Mouse (Mus musculus) intestine, embryonic 14.5 days (tissue): ENCODE data around the gene Casr. TPM values are rescaled to one million over a fixed set of nuclear protein-coding genes. Genes with fewer than 3 reads are reported as not detected.

Experiments
- ATAC-seq: fragments of 200-750 bp; cut with Nextera tagmentation; replicated peaks from 2 replicates; pipeline ENCODE4 v1.8.0; 2017; ENCODE audit warnings: low read depth, moderate number of reproducible peaks, moderate TSS enrichment, moderate library complexity; ENCODE audit not compliant: low FRiP score, low TSS enrichment
- DNase-seq: peaks from one replicate; pipeline ENCODE4 v3.0.0-alpha.2; 2018; ENCODE audit warnings: low spot score
- H3K27ac ChIP-seq: fragments of 300-500 bp; sonication (generic); 2 replicates; pipeline ENCODE4 v1.5.1; 2014; ENCODE audit warnings: low read depth, mild to moderate bottlenecking, control low read depth
- H3K27me3 ChIP-seq: fragments of 300-500 bp; sonication (generic); replicated peaks from 2 replicates; pipeline ENCODE4 v1.6.1; 2014; ENCODE audit warnings: low read length, control low read depth; ENCODE audit not compliant: control insufficient read depth, insufficient read depth
- H3K36me3 ChIP-seq: fragments of 300-500 bp; sonication (generic); 2 replicates; pipeline ENCODE4 v1.6.1; 2014; ENCODE audit warnings: low read length, control low read depth; ENCODE audit not compliant: control insufficient read depth, insufficient read depth
- H3K4me1 ChIP-seq: fragments of 300-500 bp; sonication (generic); replicated peaks from 2 replicates; pipeline ENCODE4 v1.6.1; 2014; ENCODE audit warnings: low read length, control low read depth, mixed read lengths; ENCODE audit not compliant: control insufficient read depth, insufficient read depth
- H3K4me2 ChIP-seq: fragments of 300-500 bp; sonication (generic); 2 replicates; pipeline ENCODE4 v1.6.1; 2014; ENCODE audit warnings: low read length
- H3K4me3 ChIP-seq: fragments of 300-500 bp; sonication (generic); 2 replicates; pipeline ENCODE4 v1.5.1; 2014; ENCODE audit warnings: low read depth, low read length, control low read depth, mixed read lengths
- H3K9ac ChIP-seq: fragments of 300-500 bp; sonication (generic); 2 replicates; pipeline ENCODE4 v1.6.1; 2014; ENCODE audit warnings: mild to moderate bottlenecking, low read length
- H3K9me3 ChIP-seq: fragments of 300-500 bp; sonication (generic); 2 replicates; pipeline ENCODE4 v1.6.1; 2016; ENCODE audit warnings: low read length, control low read depth; ENCODE audit not compliant: control insufficient read depth
- WGBS: fragments of 180-500 bp; shearing (Covaris S2); extraction: QIAGEN DNeasy Blood & Tissue Kit; methylation state at CpG from one replicate; pipeline ENCODE4 v1.1.7; 2014; 5-methylcytosine and 5-hydroxymethylcytosine counted together
- polyA plus RNA-seq: library from polyadenylated mRNA; unstranded; fragments of >200 nt; fragmentation: Nextera tagmentation; extraction: Ambion mirVana; gene quantifications from 2 replicates; pipeline ENCODE4 v1.2.1, GENCODE M21; 2014

Gene Casr
- polyA plus RNA-seq, 1 experiment from 2014 or later: 0.18 TPM

GRCm38 (mm10) chr16:36559573-36559972 lies 2.4 kb downstream of the Casr start:
- Histone ChIP-seq H3K36me3 (no peaks in the 10 kb centered on the region), H3K4me3 (no peak overlapping the region), H3K9ac (no peak overlapping the region), H3K4me1 (0 out of 2 replicates have a peak, but pooled peaks cover 3% of the 10 kb centered on the region), H3K27ac (no peak overlapping the region), H3K27me3 (peaks cover 21% of the 10 kb centered on the region), H3K4me2 (no peak overlapping the region), H3K9me3 (no peaks in the 10 kb centered on the region)
- ATAC-seq (no peak), DNase-seq (no peak)
- 73% methylated on average over 6 of the region's 6 CpGs for WGBS

- H3K9ac ChIP-seq: no peak overlapping the region
- DNase-seq (no peak), ATAC-seq (no peak)
- H3K27me3 ChIP-seq: peaks cover 8% of the 10 kb centered on the region; the same call in 1 of the 2 replicates
- WGBS: 69% methylated on average over 10 of the region's 10 CpGs
- no peak overlapping the region for H3K4me3 ChIP-seq
- H3K36me3 ChIP-seq: no peaks in the 10 kb centered on the region
- H3K4me1 ChIP-seq: no peaks in the 10 kb centered on the region
- H3K4me2 ChIP-seq: no peak overlapping the region
- H3K9me3 ChIP-seq: peaks cover 4% of the 10 kb centered on the region; the same call in 1 of the 2 replicates
- no peak overlapping the region for H3K27ac ChIP-seq
Observed at GRCm38 (mm10) chr16:36555672-36556165, 6.2 kb downstream of the Casr start.

- H3K27ac ChIP-seq: no peak overlapping the region
- no peak overlapping the region for H3K4me3 ChIP-seq
- ATAC-seq (no peak), DNase-seq (no peak)
- no peaks in the 10 kb centered on the region for H3K4me1 ChIP-seq
- 89% methylated on average over 3 of the region's 3 CpGs for WGBS
- H3K9ac ChIP-seq: no peak overlapping the region
- H3K36me3 ChIP-seq: no peaks in the 10 kb centered on the region
- H3K9me3 ChIP-seq: peaks cover 4% of the 10 kb centered on the region; the same call in 1 of the 2 replicates
- no peak overlapping the region for H3K4me2 ChIP-seq
- no peaks in the 10 kb centered on the region for H3K27me3 ChIP-seq
Observed at GRCm38 (mm10) chr16:36553624-36554023, 8.3 kb downstream of the Casr start.

GRCm38 (mm10) chr16:36545333-36545732 lies 16.6 kb downstream of the Casr start:
- WGBS: 65% methylated on average over 4 of the region's 4 CpGs
- no peak overlapping the region for H3K4me3 ChIP-seq
- H3K27me3 ChIP-seq: no peaks in the 10 kb centered on the region
- no peaks in the 10 kb centered on the region for H3K4me1 ChIP-seq
- ATAC-seq (no peak), DNase-seq (no peak)
- H3K9me3 ChIP-seq: no peaks in the 10 kb centered on the region
- H3K36me3 ChIP-seq: no peaks in the 10 kb centered on the region
- H3K27ac ChIP-seq: no peak overlapping the region
- no peak overlapping the region for H3K9ac ChIP-seq
- no peak overlapping the region for H3K4me2 ChIP-seq

- no peaks in the 10 kb centered on the region for H3K4me1 ChIP-seq
- no peak for ATAC-seq
- 76% methylated on average over 3 of the region's 3 CpGs for whole genome bisulfite sequencing
- DNase-seq: no peak
- H3K9ac ChIP-seq: no peak overlapping the region
- H3K27me3 ChIP-seq: no peaks in the 10 kb centered on the region
- H3K36me3 ChIP-seq: no peaks in the 10 kb centered on the region
- H3K27ac ChIP-seq: no peak overlapping the region
- no peaks in the 10 kb centered on the region for H3K9me3 ChIP-seq
- no peak overlapping the region for H3K4me3 ChIP-seq
- H3K4me2 ChIP-seq: no peak overlapping the region
Observed at GRCm38 (mm10) chr16:36543091-36543490, 18.9 kb downstream of the Casr start.

GRCm38 (mm10) chr16:36540834-36541233 lies 21.1 kb downstream of the Casr start:
- no peak overlapping the region for H3K4me3 ChIP-seq
- no peak overlapping the region for H3K9ac ChIP-seq
- no peak overlapping the region for H3K27ac ChIP-seq
- H3K9me3 ChIP-seq: no peaks in the 10 kb centered on the region
- H3K36me3 ChIP-seq: no peaks in the 10 kb centered on the region
- ATAC-seq (no peak), DNase-seq (no peak)
- no peak overlapping the region for H3K4me2 ChIP-seq
- H3K4me1 ChIP-seq: no peaks in the 10 kb centered on the region
- 72% methylated on average over 6 of the region's 6 CpGs for WGBS
- no peaks in the 10 kb centered on the region for H3K27me3 ChIP-seq

- DNase-seq (no peak), ATAC-seq (no peak)
- Histone ChIP-seq H3K4me3 (no peak overlapping the region), H3K9me3 (no peaks in the 10 kb centered on the region), H3K36me3 (no peaks in the 10 kb centered on the region), H3K27ac (no peak overlapping the region), H3K4me2 (no peak overlapping the region), H3K9ac (no peak overlapping the region), H3K27me3 (no peaks in the 10 kb centered on the region), H3K4me1 (no peaks in the 10 kb centered on the region)
- WGBS: 70% methylated on average over 11 of the region's 11 CpGs
Observed at GRCm38 (mm10) chr16:36532981-36533687, 28.8 kb downstream of the Casr start.

GRCm38 (mm10) chr16:36532046-36532445 lies 29.9 kb downstream of the Casr start:
- H3K4me2 ChIP-seq: no peak overlapping the region
- DNase-seq (no peak), ATAC-seq (no peak)
- H3K9me3 ChIP-seq: no peaks in the 10 kb centered on the region
- H3K27ac ChIP-seq: no peak overlapping the region
- 42% methylated on average over 4 of the region's 4 CpGs for WGBS
- no peak overlapping the region for H3K9ac ChIP-seq
- no peaks in the 10 kb centered on the region for H3K36me3 ChIP-seq
- H3K27me3 ChIP-seq: no peaks in the 10 kb centered on the region
- H3K4me3 ChIP-seq: no peak overlapping the region
- no peaks in the 10 kb centered on the region for H3K4me1 ChIP-seq

GRCm38 (mm10) chr16:36531630-36532029 lies 30.3 kb downstream of the Casr start:
- Histone ChIP-seq H3K9me3 (no peaks in the 10 kb centered on the region), H3K36me3 (no peaks in the 10 kb centered on the region), H3K9ac (no peak overlapping the region), H3K4me2 (no peak overlapping the region), H3K27ac (no peak overlapping the region), H3K4me1 (no peaks in the 10 kb centered on the region), H3K27me3 (no peaks in the 10 kb centered on the region), H3K4me3 (no peak overlapping the region)
- DNase-seq (no peak), ATAC-seq (no peak)
- WGBS: 68% methylated on average over 5 of the region's 5 CpGs
